Mouse (Mus musculus) kidney, adult 11 months (tissue): ENCODE results near the gene Wars2.

Experiments
- DNase-seq: peaks from one replicate; pipeline ENCODE4 v3.0.0; 2022

The Wars2 gene

DNA sequence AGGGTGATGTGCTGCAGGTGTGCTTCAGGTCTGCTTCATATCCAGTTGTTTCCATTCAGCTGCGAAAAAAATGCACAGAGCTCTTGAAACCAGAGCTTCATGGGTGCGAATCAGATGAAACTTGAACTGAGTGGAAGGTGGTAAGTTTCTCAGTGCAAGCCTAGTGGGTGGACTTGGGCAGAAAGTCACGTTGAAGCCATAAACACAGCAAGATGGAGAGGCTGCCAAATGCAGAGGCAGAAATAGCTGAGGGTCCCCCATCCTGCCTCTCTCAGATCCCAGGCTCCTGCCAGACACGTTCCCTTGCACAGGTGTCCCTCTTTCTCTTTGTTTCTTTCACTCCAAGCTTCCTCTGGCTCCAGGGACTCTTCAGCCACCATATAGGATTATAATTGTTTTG, 140.6 kb downstream of the Wars2 start:
- no peak for DNase-seq

DNA sequence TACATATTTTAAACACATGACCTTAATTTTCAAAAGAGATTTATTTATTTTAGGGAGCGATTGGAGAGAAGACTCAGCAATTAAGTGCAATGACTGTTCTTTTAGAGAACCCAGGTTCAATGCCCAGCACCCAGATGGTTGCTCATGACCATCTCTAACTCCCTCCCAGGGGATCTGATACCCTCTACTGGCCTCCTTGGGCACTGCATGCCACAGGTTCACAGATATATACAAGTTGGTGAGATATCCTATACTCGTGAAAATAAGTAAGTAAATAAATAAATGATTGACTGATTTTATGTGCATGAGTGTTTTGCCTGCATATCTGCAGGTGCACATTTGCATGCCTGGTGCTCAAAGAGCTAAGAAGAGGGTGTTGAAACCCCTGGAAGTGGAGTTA, 147.4 kb downstream of the Wars2 start:
- no peak for DNase-seq
